Mouse (Mus musculus) liver, embryonic 16.5 days (tissue): ENCODE results near the gene Ahcyl2. TPM values are rescaled to one million over a fixed set of nuclear protein-coding genes. Genes with fewer than 3 reads are reported as not detected.

Experiments
- ATAC-seq: fragments of 200-750 bp; cut with Nextera tagmentation; 2 replicates; pipeline ENCODE4 v1.8.0; 2017; ENCODE audit warnings: low read depth, mild to moderate bottlenecking, moderate number of reproducible peaks, moderate library complexity
- H3K27ac ChIP-seq: fragments of 300-500 bp; sonication (generic); 2 replicates; pipeline ENCODE4 v1.5.1; 2014; ENCODE audit warnings: mild to moderate bottlenecking, low read length
- H3K27me3 ChIP-seq: fragments of 300-500 bp; sonication (generic); 2 replicates; pipeline ENCODE4 v1.6.1; 2014; ENCODE audit warnings: low read depth, low read length, mixed read lengths; ENCODE audit not compliant: control insufficient read depth, insufficient read depth
- H3K36me3 ChIP-seq: fragments of 300-500 bp; sonication (generic); 2 replicates; pipeline ENCODE4 v1.6.1; 2014; ENCODE audit warnings: mild to moderate bottlenecking; ENCODE audit not compliant: control insufficient read depth, insufficient read depth
- H3K4me1 ChIP-seq: fragments of 300-500 bp; sonication (generic); 2 replicates; pipeline ENCODE4 v1.6.1; 2014; ENCODE audit warnings: low read depth, low read length, mixed read lengths; ENCODE audit not compliant: control insufficient read depth
- H3K4me2 ChIP-seq: fragments of 300-500 bp; sonication (generic); 2 replicates; pipeline ENCODE4 v1.6.1; 2014; ENCODE audit warnings: low read depth, low read length, mixed read lengths
- H3K4me3 ChIP-seq: fragments of 300-500 bp; sonication (generic); 2 replicates; pipeline ENCODE4 v1.5.1; 2014; ENCODE audit warnings: low read depth, mild to moderate bottlenecking, low read length
- H3K9ac ChIP-seq: fragments of 300-500 bp; sonication (generic); 2 replicates; pipeline ENCODE4 v1.6.1; 2014; ENCODE audit warnings: low read depth, low read length
- H3K9me3 ChIP-seq: fragments of 300-500 bp; sonication (generic); replicated peaks from 2 replicates; pipeline ENCODE4 v1.6.1; 2016; ENCODE audit warnings: low read length; ENCODE audit not compliant: control insufficient read depth
- WGBS: fragments of 180-500 bp; shearing (Covaris S2); extraction: QIAGEN DNeasy Blood & Tissue Kit; methylation state at CpG from one replicate; pipeline ENCODE4 v1.1.7; 2014; ENCODE audit not compliant: insufficient replicate concordance; 5-methylcytosine and 5-hydroxymethylcytosine counted together
- polyA plus RNA-seq: library from polyadenylated mRNA; unstranded; fragments of >200 nt; fragmentation: Nextera tagmentation; extraction: Ambion mirVana; gene quantifications from 2 replicates; pipeline ENCODE4 v1.2.1, GENCODE M21; 2015

Gene Ahcyl2
- polyA plus RNA-seq, 1 experiment from 2014 or later: 4.4 TPM

- Histone ChIP-seq H3K27ac (no peak overlapping the region), H3K9me3 (no peaks in the 10 kb centered on the region), H3K9ac (no peak overlapping the region), H3K4me1 (no peaks in the 10 kb centered on the region), H3K4me3 (no peak overlapping the region), H3K36me3 (no peaks in the 10 kb centered on the region), H3K4me2 (no peak overlapping the region), H3K27me3 (no peaks in the 10 kb centered on the region)
- WGBS: 56% methylated on average over 6 of the region's 6 CpGs
- no peak for ATAC-seq
Observed at GRCm38 (mm10) chr6:29961081-29961480, 193.3 kb downstream of the Ahcyl2 start.

Other genes with a start within 250 kb of the Ahcyl2 start
- gene Irf5, start 241.4 kb upstream of the Ahcyl2 start, polyA plus RNA-seq: 10.3 and 11.4 TPM in 2 replicates
- 28.9 and 30.4 TPM in 2 replicates for gene Tnpo3, start 158.1 kb upstream of the Ahcyl2 start, polyA plus RNA-seq
- 110 and 156 TPM in 2 replicates for gene Tspan33, start 73.8 kb upstream of the Ahcyl2 start, polyA plus RNA-seq
- gene Smo, start 32.5 kb upstream of the Ahcyl2 start, polyA plus RNA-seq: 2.7 and 2.9 TPM in 2 replicates
- gene Strip2, start 149.0 kb downstream of the Ahcyl2 start, polyA plus RNA-seq: 0.37 and 0.41 TPM in 2 replicates